Mouse (Mus musculus) neural tube, embryonic 13.5 days (tissue): ENCODE results near the gene Gcgr. TPM values are rescaled to one million over a fixed set of nuclear protein-coding genes. Genes with fewer than 3 reads are reported as not detected.
A peak's percentile ranks its signal among the peaks of the same experiment; 100 is the strongest.
"Not testable (repeated sequence)": the region's sequence is repeated elsewhere in the genome, so short reads cannot be mapped to it uniquely, and the experiment has no call there.

Source experiments
- ATAC-seq: fragments of 200-750 bp; cut with Nextera tagmentation; 2 replicates; pipeline ENCODE4 v1.8.0; 2017; ENCODE audit warnings: low read depth, mild to moderate bottlenecking, moderate TSS enrichment, moderate library complexity
- H3K27ac ChIP-seq: fragments of 300-500 bp; sonication (generic); replicated peaks from 2 replicates; pipeline ENCODE4 v1.5.1; 2015; ENCODE audit warnings: moderate library complexity, mild to moderate bottlenecking, inconsistent platforms
- H3K27me3 ChIP-seq: fragments of 300-500 bp; sonication (generic); 2 replicates; pipeline ENCODE4 v1.6.1; 2015; ENCODE audit warnings: mild to moderate bottlenecking, inconsistent platforms
- H3K36me3 ChIP-seq: fragments of 300-500 bp; sonication (generic); 2 replicates; pipeline ENCODE4 v1.6.1; 2015; ENCODE audit warnings: mild to moderate bottlenecking, inconsistent platforms
- H3K4me1 ChIP-seq: fragments of 300-500 bp; sonication (generic); replicated peaks from 2 replicates; pipeline ENCODE4 v1.6.1; 2015; ENCODE audit warnings: inconsistent platforms
- H3K4me2 ChIP-seq: fragments of 300-500 bp; sonication (generic); 2 replicates; pipeline ENCODE4 v1.6.1; 2015; ENCODE audit warnings: inconsistent platforms, mild to moderate bottlenecking, moderate library complexity
- H3K4me3 ChIP-seq: fragments of 300-500 bp; sonication (generic); 2 replicates; pipeline ENCODE4 v1.5.1; 2015; ENCODE audit warnings: mild to moderate bottlenecking, inconsistent platforms
- H3K9ac ChIP-seq: fragments of 300-500 bp; sonication (generic); 2 replicates; pipeline ENCODE4 v1.6.1; 2015; ENCODE audit warnings: moderate library complexity, mild to moderate bottlenecking, inconsistent platforms
- H3K9me3 ChIP-seq: fragments of 300-500 bp; sonication (generic); 2 replicates; pipeline ENCODE4 v1.6.1; 2016; ENCODE audit warnings: inconsistent platforms
- WGBS: fragments of 180-500 bp; shearing (Covaris S2); methylation state at CpG from one replicate; pipeline ENCODE4 v1.1.7; 2015; 5-methylcytosine and 5-hydroxymethylcytosine counted together
- polyA plus RNA-seq: library from polyadenylated mRNA; unstranded; fragments of >200 nt; fragmentation: Nextera tagmentation; extraction: Ambion mirVana; gene quantifications from 2 replicates; pipeline ENCODE4 v1.2.1, GENCODE M21; 2015

Gcgr gene
- polyA plus RNA-seq, 1 experiment from 2014 or later = 0.20 TPM

DNA sequence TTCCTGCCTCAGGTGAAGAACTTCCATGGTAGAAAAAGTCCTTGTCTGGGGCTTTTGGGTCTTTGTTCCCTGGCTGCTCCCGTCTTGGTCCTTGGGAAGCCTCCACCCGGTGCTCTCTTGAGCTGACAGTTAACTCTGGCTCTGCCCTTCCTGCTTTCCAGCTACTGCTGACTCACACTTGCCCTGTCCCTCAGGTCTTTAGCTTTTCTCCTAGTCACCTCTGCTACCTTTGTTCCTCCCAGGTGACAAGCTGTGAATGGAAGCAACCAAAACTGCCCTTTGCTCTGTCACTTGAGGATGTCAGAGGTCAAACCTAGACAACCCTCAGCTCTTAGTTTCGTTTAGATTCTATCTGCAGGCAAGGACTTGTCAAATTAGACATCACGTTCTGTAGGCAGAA is 20.6 kb upstream of the Gcgr start:
- Histone ChIP-seq H3K4me3 (no peak overlapping the region), H3K27ac (no peak overlapping the region), H3K27me3 (no peaks in the 10 kb centered on the region), H3K9ac (no peak overlapping the region), H3K9me3 (no peaks in the 10 kb centered on the region), H3K4me1 (peaks cover 8% of the 10 kb centered on the region), H3K4me2 (no peak overlapping the region), H3K36me3 (no peaks in the 10 kb centered on the region)
- WGBS = 69% methylated on average over 4 of the region's 4 CpGs
- no peak for ATAC-seq

DNA sequence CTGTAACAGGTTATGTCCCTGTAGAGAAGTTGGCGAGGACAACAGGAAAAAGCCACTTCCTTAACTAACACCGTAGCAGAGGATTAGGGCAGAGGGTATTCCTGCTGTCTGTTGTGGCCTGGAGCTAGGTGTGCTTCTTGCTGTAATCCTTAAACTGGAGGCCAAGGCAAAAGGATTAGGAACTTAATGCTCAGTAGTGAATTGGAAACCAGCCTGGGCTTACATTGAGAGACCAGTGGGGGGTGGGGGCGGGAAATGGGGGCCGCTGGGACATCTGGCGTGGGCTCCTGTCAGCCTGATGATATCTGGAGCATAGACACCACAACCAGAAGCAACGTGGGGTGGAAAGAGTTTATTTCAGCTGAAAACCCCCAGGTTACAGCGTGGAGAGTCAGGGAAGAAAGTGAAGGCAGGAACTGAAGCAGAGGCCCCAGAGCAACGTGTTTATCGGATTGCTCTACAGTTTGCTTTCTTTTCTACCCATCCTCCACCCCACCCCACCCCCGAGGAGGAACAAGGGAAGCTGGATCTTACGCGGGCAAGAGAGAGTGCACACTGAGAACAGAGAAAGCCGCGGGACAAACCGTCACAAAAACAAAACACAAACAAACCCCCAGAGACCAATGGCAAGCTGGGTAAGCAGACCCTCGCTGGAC is 20.0 kb upstream of the Gcgr start:
- no peak overlapping the region for H3K4me3 ChIP-seq

GRCm38 (mm10) chr11:120512790-120513453 is 17.6 kb upstream of the Gcgr start:
- H3K9me3 ChIP-seq = no peaks in the 10 kb centered on the region
- ATAC-seq = no peak
- H3K36me3 ChIP-seq = no peaks in the 10 kb centered on the region
- no peak overlapping the region for H3K9ac ChIP-seq
- H3K4me3 ChIP-seq = no peak overlapping the region
- WGBS = 21% methylated on average over 6 of the region's 6 CpGs
- peaks cover 8% of the 10 kb centered on the region for H3K4me1 ChIP-seq
- H3K4me2 ChIP-seq = no peak overlapping the region
- no peak overlapping the region for H3K27ac ChIP-seq
- H3K27me3 ChIP-seq = no peaks in the 10 kb centered on the region; the same call in 1 of the 2 replicates

More for the DNA sequence above, 20.0 kb upstream of the Gcgr start:
- H3K36me3 ChIP-seq = no peaks in the 10 kb centered on the region
- H3K4me2 ChIP-seq = peak overlapping the region; percentile 43
- WGBS = 15% methylated on average over 16 of the region's 16 CpGs
- H3K27ac ChIP-seq = no peak overlapping the region; the same call in 1 of the 2 replicates
- peak overlapping the region; percentile 64 for H3K9ac ChIP-seq
- ATAC-seq = no peak
- no peaks in the 10 kb centered on the region for H3K27me3 ChIP-seq
- H3K9me3 ChIP-seq = no peaks in the 10 kb centered on the region
- peaks cover 8% of the 10 kb centered on the region for H3K4me1 ChIP-seq

GRCm38 (mm10) chr11:120514262-120514661 is 16.2 kb upstream of the Gcgr start:
- H3K4me3 ChIP-seq, H3K27ac ChIP-seq, H3K4me1 ChIP-seq, H3K27me3 ChIP-seq, H3K9me3 ChIP-seq, H3K4me2 ChIP-seq, ATAC-seq, H3K9ac ChIP-seq, H3K36me3 ChIP-seq: not testable (repeated sequence)
- WGBS = 96% methylated on average over 2 of the region's 2 CpGs

DNA sequence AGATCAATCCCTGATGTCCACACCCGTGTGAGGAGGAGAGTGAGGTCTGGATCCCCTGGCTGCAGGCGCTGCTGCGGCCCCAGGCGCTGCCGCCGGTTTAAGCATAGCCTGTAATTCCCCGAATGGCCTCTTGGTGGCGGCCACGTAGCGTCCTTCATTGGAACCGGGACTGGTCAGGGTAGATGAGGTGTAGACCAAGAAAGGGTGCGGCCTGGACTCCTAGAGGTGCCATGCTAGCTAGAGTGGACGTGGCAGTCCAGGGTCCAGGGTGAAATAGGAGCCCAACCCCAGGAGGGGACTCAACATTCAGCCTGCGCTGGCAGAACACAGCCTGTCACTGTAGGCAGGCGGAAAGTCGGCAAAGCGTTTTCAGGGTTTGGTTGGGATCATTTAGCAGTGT is 14.9 kb upstream of the Gcgr start:
- ATAC-seq = peak; percentile 71
- H3K4me3 ChIP-seq = no peak overlapping the region
- peaks cover 2% of the 10 kb centered on the region for H3K4me1 ChIP-seq
- no peak overlapping the region for H3K4me2 ChIP-seq
- H3K36me3 ChIP-seq = no peaks in the 10 kb centered on the region
- H3K27me3 ChIP-seq = no peaks in the 10 kb centered on the region; the same call in 1 of the 2 replicates
- 18% methylated on average over 17 of the region's 17 CpGs for WGBS
- H3K27ac ChIP-seq = no peak overlapping the region
- H3K9ac ChIP-seq = no peak overlapping the region
- no peaks in the 10 kb centered on the region for H3K9me3 ChIP-seq

DNA sequence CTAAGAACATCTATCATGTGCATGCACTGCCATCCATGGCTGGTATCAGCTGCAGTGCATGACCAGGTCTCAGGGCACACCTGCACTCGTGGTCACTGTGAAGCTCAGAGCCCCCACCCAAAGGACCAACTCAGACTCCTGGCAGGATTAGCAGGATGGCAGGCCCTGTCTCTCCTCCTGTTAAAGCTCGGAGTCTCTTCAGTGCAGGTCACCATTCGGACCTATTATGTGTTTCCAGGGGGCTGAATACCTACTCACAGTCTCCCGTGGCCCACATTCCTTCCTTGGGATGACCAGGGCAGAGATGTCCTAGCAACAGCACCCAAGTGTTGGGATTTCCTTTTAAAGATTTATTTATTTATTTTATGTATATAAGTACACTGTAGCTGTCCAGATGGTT is 13.4 kb upstream of the Gcgr start:
- ATAC-seq = no peak
- WGBS = 77% methylated on average over 4 of the region's 4 CpGs
- H3K27ac ChIP-seq = no peak overlapping the region
- no peak overlapping the region for H3K9ac ChIP-seq
- H3K27me3 ChIP-seq = no peaks in the 10 kb centered on the region; the same call in 1 of the 2 replicates
- no peaks in the 10 kb centered on the region; the same call in 1 of the 2 replicates for H3K4me1 ChIP-seq
- H3K9me3 ChIP-seq = no peaks in the 10 kb centered on the region
- H3K4me2 ChIP-seq = no peak overlapping the region
- H3K36me3 ChIP-seq = no peaks in the 10 kb centered on the region
- H3K4me3 ChIP-seq = no peak overlapping the region

DNA sequence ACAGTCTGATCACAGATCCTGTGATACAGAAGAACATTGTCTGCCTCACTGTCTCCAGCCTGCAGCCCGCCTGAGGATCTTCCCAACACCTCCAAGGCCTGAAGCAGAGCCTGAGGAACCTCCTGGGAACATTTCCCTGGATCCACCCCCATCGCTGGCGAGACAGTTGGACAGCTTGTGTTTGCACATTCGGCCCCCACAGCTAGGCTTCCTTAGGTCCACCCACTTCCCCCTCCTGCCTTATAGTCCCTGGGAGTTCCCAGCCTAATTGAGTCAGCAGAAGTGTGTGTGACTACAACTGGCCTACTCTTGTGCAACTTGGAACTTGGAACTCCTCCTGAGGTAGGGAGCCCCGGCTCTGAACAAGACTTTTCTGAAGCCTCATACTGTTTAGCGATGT is 12.5 kb upstream of the Gcgr start:
- 60% methylated on average over 6 of the region's 6 CpGs for WGBS
- H3K36me3 ChIP-seq = no peaks in the 10 kb centered on the region

DNA sequence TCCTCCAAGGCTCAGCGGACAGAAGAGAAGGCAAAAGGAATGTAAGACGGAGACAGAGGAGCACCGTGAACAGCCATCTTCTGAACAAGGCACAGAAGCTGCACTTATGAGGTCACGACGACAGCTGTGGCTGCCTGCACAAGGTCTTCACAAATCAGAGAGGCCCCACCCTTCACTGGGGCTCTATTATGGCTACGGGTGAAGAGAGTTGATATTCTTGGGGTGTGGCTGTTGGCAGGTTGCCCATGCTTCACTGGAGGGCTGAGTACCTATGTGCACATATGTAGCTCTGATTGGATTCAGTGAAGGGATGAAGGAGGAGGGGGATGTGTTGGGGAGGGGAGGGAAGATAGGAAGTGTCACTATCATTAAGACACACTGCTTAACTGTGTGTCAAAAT is 11.9 kb upstream of the Gcgr start:
- Histone ChIP-seq H3K4me1 (no peaks in the 10 kb centered on the region; the same call in 1 of the 2 replicates), H3K4me3 (no peak overlapping the region), H3K27me3 (no peaks in the 10 kb centered on the region; the same call in 1 of the 2 replicates), H3K4me2 (no peak overlapping the region), H3K9ac (no peak overlapping the region), H3K9me3 (no peaks in the 10 kb centered on the region), H3K36me3 (no peaks in the 10 kb centered on the region), H3K27ac (no peak overlapping the region)
- 66% methylated on average over 6 of the region's 6 CpGs for WGBS
- no peak for ATAC-seq

More for the DNA sequence above, 12.5 kb upstream of the Gcgr start:
- Histone ChIP-seq H3K4me3 (no peak overlapping the region), H3K9me3 (no peaks in the 10 kb centered on the region), H3K4me1 (no peaks in the 10 kb centered on the region; the same call in 1 of the 2 replicates), H3K27me3 (no peaks in the 10 kb centered on the region; the same call in 1 of the 2 replicates), H3K27ac (no peak overlapping the region), H3K9ac (no peak overlapping the region), H3K4me2 (no peak overlapping the region)
- ATAC-seq = no peak

DNA sequence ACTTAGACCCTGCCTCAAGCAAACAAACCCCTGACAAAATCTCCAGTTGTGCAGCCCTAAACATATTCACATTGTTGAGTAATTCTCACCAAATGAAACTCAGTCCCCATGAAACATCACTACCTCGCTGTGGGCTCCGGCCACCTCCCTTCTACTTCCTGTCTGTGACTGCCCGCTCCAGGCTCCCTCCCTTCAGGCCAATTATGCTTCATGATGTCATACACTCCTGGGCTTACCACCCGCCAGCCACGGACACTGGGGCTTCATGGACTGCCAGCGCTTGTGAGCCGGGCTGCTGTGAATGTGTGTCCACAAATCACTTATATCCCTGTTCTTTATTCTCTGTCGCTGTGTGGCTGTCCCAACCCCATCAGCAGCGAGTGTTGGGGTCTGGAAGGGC is 10.8 kb upstream of the Gcgr start:
- Histone ChIP-seq H3K4me1 (no peaks in the 10 kb centered on the region; the same call in 1 of the 2 replicates), H3K4me2 (no peak overlapping the region), H3K27ac (no peak overlapping the region), H3K9ac (no peak overlapping the region), H3K36me3 (no peaks in the 10 kb centered on the region), H3K9me3 (no peaks in the 10 kb centered on the region), H3K4me3 (no peak overlapping the region), H3K27me3 (no peaks in the 10 kb centered on the region; the same call in 1 of the 2 replicates)
- no peak for ATAC-seq
- 38% methylated on average over 9 of the region's 9 CpGs for WGBS

- no peak overlapping the region for H3K4me2 ChIP-seq
- H3K4me1 ChIP-seq = no peaks in the 10 kb centered on the region; the same call in 1 of the 2 replicates
- H3K27ac ChIP-seq = no peak overlapping the region
- ATAC-seq = no peak
- H3K4me3 ChIP-seq = no peak overlapping the region
- H3K27me3 ChIP-seq = no peaks in the 10 kb centered on the region; the same call in 1 of the 2 replicates
- H3K9me3 ChIP-seq = no peaks in the 10 kb centered on the region
- WGBS = 82% methylated on average over 9 of the region's 9 CpGs
- no peak overlapping the region for H3K9ac ChIP-seq
- H3K36me3 ChIP-seq = no peaks in the 10 kb centered on the region
Observed at GRCm38 (mm10) chr11:120520498-120520897, 10.0 kb upstream of the Gcgr start.

GRCm38 (mm10) chr11:120520967-120521540 is 9.4 kb upstream of the Gcgr start:
- H3K4me1 ChIP-seq = no peaks in the 10 kb centered on the region; the same call in 1 of the 2 replicates
- H3K4me2 ChIP-seq = no peak overlapping the region
- no peak overlapping the region for H3K4me3 ChIP-seq
- H3K9me3 ChIP-seq = no peaks in the 10 kb centered on the region
- H3K27me3 ChIP-seq = no peaks in the 10 kb centered on the region; the same call in 1 of the 2 replicates
- H3K36me3 ChIP-seq = no peaks in the 10 kb centered on the region
- 68% methylated on average over 5 of the region's 5 CpGs for WGBS
- no peak overlapping the region for H3K27ac ChIP-seq
- no peak for ATAC-seq
- H3K9ac ChIP-seq = no peak overlapping the region

DNA sequence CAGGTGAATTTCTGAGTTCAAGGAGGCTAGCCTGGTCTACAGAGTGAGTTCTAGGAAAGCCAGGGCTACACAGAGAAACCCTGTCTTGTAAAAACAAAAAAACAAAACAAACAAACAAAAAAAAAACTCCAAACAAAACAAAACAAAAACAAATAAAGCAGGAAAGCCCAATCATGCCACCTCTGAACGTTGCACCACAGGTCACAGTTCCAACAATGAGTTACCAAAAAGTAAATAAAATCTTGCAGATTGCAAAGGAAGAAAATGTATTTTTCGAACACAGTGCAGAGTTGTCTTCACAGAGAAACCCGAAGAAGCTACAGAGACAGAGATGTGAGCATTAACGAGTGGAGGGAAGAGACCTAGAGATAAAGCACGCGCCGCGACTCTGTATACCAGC is 7.9 kb upstream of the Gcgr start:
- no peak for ATAC-seq
- no peak overlapping the region for H3K9ac ChIP-seq
- no peaks in the 10 kb centered on the region for H3K9me3 ChIP-seq
- H3K4me1 ChIP-seq = no peaks in the 10 kb centered on the region; the same call in 1 of the 2 replicates
- WGBS = 90% methylated on average over 8 of the region's 8 CpGs
- H3K4me3 ChIP-seq = no peak overlapping the region
- H3K27ac ChIP-seq = no peak overlapping the region
- peaks cover 4% of the 10 kb centered on the region for H3K27me3 ChIP-seq
- H3K36me3 ChIP-seq = no peaks in the 10 kb centered on the region
- H3K4me2 ChIP-seq = no peak overlapping the region
